ENCODE assay signal across 12 mouse cellular contexts in genomic region chr9:44111909-44112308, GRCm38 (mm10). TPM values are rescaled to one million over a fixed set of nuclear protein-coding genes. Genes with fewer than 3 reads are reported as not detected.
DNase-seq lines count a peak whose midpoint lies in the region; ATAC-seq and TF ChIP-seq lines count a peak whose summit lies in the region.
"Not testable (repeated sequence)": the region's sequence is repeated elsewhere in the genome, so short reads cannot be mapped to it uniquely, and the experiment has no call there.
"Had no signal": no experiment of that assay in that cellular context is flagged by ENCODE, and none has a peak within 500 bp of the region (broad histone marks: within the 10 kb centered on the region; RNA-seq: fewer than 3 reads in every experiment).

No protein-coding gene starts in this region.

- not testable (repeated sequence) for DNase-seq in MEL (ENCODE audit: low read depth, low spot score); hindbrain, embryonic 14.5 days (ENCODE audit: low spot score); limb, embryonic 10.5 days (ENCODE audit: low spot score); stomach, postnatal 0 days (ENCODE audit: low spot score)

- H3K4me1 ChIP-seq in MEL (ENCODE audit: control insufficient read depth in 1 of 2, insufficient read depth in 2 of 2, low read length in 2 of 2) = peaks cover 0 to 21% of the 10 kb centered on the region in 2 experiments; a peak in 3 of 4 replicates
- H3K4me1 ChIP-seq in embryonic facial prominence, embryonic 15.5 days = peaks cover 49% of the 10 kb centered on the region
- peaks cover 37% of the 10 kb centered on the region for H3K4me1 ChIP-seq in heart, embryonic 11.5 days (ENCODE audit: control insufficient read depth, insufficient read depth, low read length)
- H3K4me1 ChIP-seq in hindbrain, embryonic 14.5 days (replicated peaks; ENCODE audit: control insufficient read depth, insufficient read depth, low read length) = peaks cover 22% of the 10 kb centered on the region
- H3K4me1 ChIP-seq in limb, embryonic 10.5 days = peaks cover 52% of the 10 kb centered on the region
- H3K4me1 ChIP-seq in liver, embryonic 15.5 days (replicated peaks) = peaks cover 55% of the 10 kb centered on the region
- H3K4me1 ChIP-seq in midbrain, embryonic 15.5 days = peaks cover 50% of the 10 kb centered on the region
- peaks cover 14% of the 10 kb centered on the region for H3K4me1 ChIP-seq in stomach, postnatal 0 days (replicated peaks; ENCODE audit: control insufficient read depth, insufficient read depth)

- H3K27ac ChIP-seq in MEL (ENCODE audit: control insufficient read depth, low read depth, low read length) = peak overlapping the region; percentile 21; the same call in 1 of the 2 replicates
- not testable (repeated sequence) for H3K27ac ChIP-seq in embryonic facial prominence, embryonic 15.5 days (replicated peaks); heart, embryonic 11.5 days (ENCODE audit: low read depth, low read length); hindbrain, embryonic 14.5 days; limb, embryonic 10.5 days; liver, embryonic 15.5 days (replicated peaks); midbrain, embryonic 15.5 days; stomach, postnatal 0 days (replicated peaks)

- TF ChIP-seq RAD21 in MEL (IDR thresholded peaks at IDR 0.05; ENCODE audit: low read depth, low read length) = not testable (repeated sequence)

- not testable (repeated sequence) for H3K9me3 ChIP-seq in MEL (replicated peaks; ENCODE audit: insufficient read depth, low read length); embryonic facial prominence, embryonic 15.5 days (replicated peaks); heart, embryonic 11.5 days (replicated peaks; ENCODE audit: control insufficient read depth, low read length); hindbrain, embryonic 14.5 days (ENCODE audit: control insufficient read depth, low read length); limb, embryonic 10.5 days (replicated peaks); liver, embryonic 15.5 days (replicated peaks); midbrain, embryonic 15.5 days; stomach, postnatal 0 days (ENCODE audit: control insufficient read depth, low read length)

- not testable (repeated sequence) for TF ChIP-seq CTCF in MEL (IDR thresholded peaks at IDR 0.05 in 2 of 3, conservative IDR thresholded peaks at IDR 0.05 in 1 of 3; ENCODE audit: control insufficient read depth in 1 of 3, insufficient read depth in 1 of 3, low read depth in 2 of 3, low read length in 3 of 3, poor library complexity in 1 of 3, severe bottlenecking in 1 of 3); stomach, postnatal 0 days (IDR thresholded peaks at IDR 0.05; ENCODE audit: low read depth)

- H3K79me2 ChIP-seq in MEL (ENCODE audit: control insufficient read depth, insufficient read depth, low read length, poor library complexity) = peaks cover 49% of the 10 kb centered on the region

- TF ChIP-seq EP300 in MEL (IDR thresholded peaks at IDR 0.05; ENCODE audit: low read depth in 1 of 2, low read length in 2 of 2); stomach, postnatal 0 days (optimal IDR thresholded peaks at IDR 0.05): not testable (repeated sequence)

- TF ChIP-seq POLR2A in MEL (IDR thresholded peaks at IDR 0.05; ENCODE audit: control insufficient read depth in 1 of 2, insufficient read depth in 1 of 2, low read depth in 1 of 2, low read length in 2 of 2, poor library complexity in 1 of 2) = not testable (repeated sequence)

- H3K4me3 ChIP-seq in MEL (ENCODE audit: control insufficient read depth in 1 of 2, insufficient read depth in 1 of 2, low read depth in 2 of 2, low read length in 2 of 2) = peak overlapping the region; percentile 28 to 88
- H3K4me3 ChIP-seq in embryonic facial prominence, embryonic 15.5 days (replicated peaks) = peak overlapping the region; percentile 79; the same call in 1 of the 2 replicates
- 0 out of 2 replicates have a peak overlapping the region, but pooled peaks have one; percentile 5 for H3K4me3 ChIP-seq in heart, embryonic 11.5 days (ENCODE audit: low read depth, low read length)
- H3K4me3 ChIP-seq in hindbrain, embryonic 14.5 days (replicated peaks; ENCODE audit: low read length); midbrain, embryonic 15.5 days; stomach, postnatal 0 days (ENCODE audit: low read depth, low read length): not testable (repeated sequence)
- peak overlapping the region; percentile 85 for H3K4me3 ChIP-seq in limb, embryonic 10.5 days
- peak overlapping the region; percentile 74 for H3K4me3 ChIP-seq in liver, embryonic 15.5 days (replicated peaks)

- H3K36me3 ChIP-seq in MEL (ENCODE audit: control insufficient read depth in 1 of 2, insufficient read depth in 2 of 2, low read length in 2 of 2) = peaks cover 0 to 14% of the 10 kb centered on the region in 2 experiments; a peak in 2 of 4 replicates
- H3K36me3 ChIP-seq in embryonic facial prominence, embryonic 15.5 days; heart, embryonic 11.5 days (ENCODE audit: control insufficient read depth, insufficient read depth, low read length); hindbrain, embryonic 14.5 days (replicated peaks; ENCODE audit: control insufficient read depth, insufficient read depth); midbrain, embryonic 15.5 days (replicated peaks); stomach, postnatal 0 days (ENCODE audit: control insufficient read depth, insufficient read depth, low read length): not testable (repeated sequence)
- peaks cover 37% of the 10 kb centered on the region for H3K36me3 ChIP-seq in limb, embryonic 10.5 days
- peaks cover 35% of the 10 kb centered on the region for H3K36me3 ChIP-seq in liver, embryonic 15.5 days (replicated peaks)

- peak overlapping the region; percentile 96 for H3K9ac ChIP-seq in MEL (ENCODE audit: control insufficient read depth, low read depth, low read length, poor library complexity, severe bottlenecking)
- not testable (repeated sequence) for H3K9ac ChIP-seq in embryonic facial prominence, embryonic 15.5 days; heart, embryonic 11.5 days (ENCODE audit: low read depth, low read length); hindbrain, embryonic 14.5 days; liver, embryonic 15.5 days; midbrain, embryonic 15.5 days; stomach, postnatal 0 days (ENCODE audit: low read length)

- WGBS in embryonic facial prominence, embryonic 15.5 days = 49% methylated on average over 10 of the region's 12 CpGs
- 55% methylated on average over 10 of the region's 12 CpGs for WGBS in heart, embryonic 11.5 days (ENCODE audit: insufficient replicate concordance)
- 81% methylated on average over 10 of the region's 12 CpGs for WGBS in hindbrain, embryonic 14.5 days
- WGBS in limb, embryonic 10.5 days = 84% methylated on average over 10 of the region's 12 CpGs
- 77% methylated on average over 10 of the region's 12 CpGs for WGBS in liver, embryonic 15.5 days (ENCODE audit: insufficient replicate concordance)
- 78% methylated on average over 10 of the region's 12 CpGs for WGBS in midbrain, embryonic 15.5 days
- WGBS in stomach, postnatal 0 days = 44% methylated on average over 8 of the region's 12 CpGs

- not testable (repeated sequence) for H3K27me3 ChIP-seq in MEL (ENCODE audit: control insufficient read depth in 1 of 2, insufficient read depth in 2 of 2, low read length in 2 of 2); embryonic facial prominence, embryonic 15.5 days; heart, embryonic 11.5 days (ENCODE audit: control insufficient read depth, insufficient read depth, low read length); hindbrain, embryonic 14.5 days (ENCODE audit: control insufficient read depth, insufficient read depth, low read length); limb, embryonic 10.5 days (ENCODE audit: low read depth, poor library complexity, severe bottlenecking); liver, embryonic 15.5 days; midbrain, embryonic 15.5 days (replicated peaks); stomach, postnatal 0 days (ENCODE audit: control insufficient read depth, insufficient read depth, low read length)

- H3K4me2 ChIP-seq in embryonic facial prominence, embryonic 15.5 days (replicated peaks) = peak overlapping the region; percentile 52
- H3K4me2 ChIP-seq in heart, embryonic 11.5 days = peak overlapping the region; percentile 64
- peak overlapping the region; percentile 56; the same call in 1 of the 2 replicates for H3K4me2 ChIP-seq in hindbrain, embryonic 14.5 days (replicated peaks)
- peak overlapping the region; percentile 69 for H3K4me2 ChIP-seq in liver, embryonic 15.5 days
- H3K4me2 ChIP-seq in midbrain, embryonic 15.5 days = peak overlapping the region; percentile 58; the same call in 1 of the 2 replicates
- H3K4me2 ChIP-seq in stomach, postnatal 0 days (replicated peaks; ENCODE audit: low read depth) = 0 out of 2 replicates have a peak overlapping the region, but pooled peaks have one; percentile 8

- not testable (repeated sequence) for ATAC-seq in embryonic facial prominence, embryonic 15.5 days (ENCODE audit: insufficient number of reproducible peaks, low FRiP score, low TSS enrichment, low read depth); heart, embryonic 11.5 days (replicated peaks; ENCODE audit: insufficient number of reproducible peaks, low FRiP score, low TSS enrichment); hindbrain, embryonic 14.5 days (ENCODE audit: low FRiP score); liver, embryonic 15.5 days (ENCODE audit: insufficient read depth); midbrain, embryonic 15.5 days (replicated peaks); stomach, postnatal 0 days (ENCODE audit: low FRiP score, low TSS enrichment)

RNA-seq across cellular contexts. Expression of gene Gm49380, which starts 1.4 kb away (rescaled TPM):
- not detected in 2 replicates for total RNA-seq in MEL (2012; rRNA removed)
- polyA plus RNA-seq in MEL (2012; ENCODE audit: insufficient read depth in 1 of 2, insufficient read length in 2 of 2, low read depth in 1 of 2, low replicate concordance in 2 of 2, missing spikeins in 1 of 2) = under 1 TPM in 1 of 2 experiments, not detected in 1; 0.24 TPM
- 0.27 and 0.46 TPM in 2 replicates for polyA plus RNA-seq in embryonic facial prominence, embryonic 15.5 days (2015; fragmentation: Nextera tagmentation; extraction: Ambion mirVana)
- polyA plus RNA-seq in heart, embryonic 11.5 days (2014; fragmentation: Nextera tagmentation; extraction: Ambion mirVana) = 0.28 TPM in 1 of 2 replicates, not detected in the other
- 0.35 TPM in 1 of 2 replicates, not detected in the other for polyA plus RNA-seq in hindbrain, embryonic 14.5 days (2014; fragmentation: Nextera tagmentation; extraction: Ambion mirVana)
- 0.10 and 0.35 TPM in 2 replicates for polyA plus RNA-seq in limb, embryonic 10.5 days (2016; fragmentation: Nextera tagmentation; extraction: Ambion mirVana)
- not detected in 2 replicates for polyA plus RNA-seq in liver, embryonic 15.5 days (2015; fragmentation: Nextera tagmentation; extraction: Ambion mirVana)
- polyA plus RNA-seq in midbrain, embryonic 15.5 days (2015; fragmentation: Nextera tagmentation; extraction: Ambion mirVana) = 0.13 and 0.25 TPM in 2 replicates
- 0.05 TPM in 1 of 2 replicates, not detected in the other for polyA plus RNA-seq in stomach, postnatal 0 days (2015; fragmentation: Nextera tagmentation; extraction: Ambion mirVana)
- total RNA-seq: megakaryocyte, adult 5-6 weeks had no signal
- polyA plus RNA-seq: lung, adult 2 months had no signal

RNA-seq across cellular contexts. Expression of gene Rnf26, which starts 1.4 kb away (rescaled TPM):
- 13.3 and 14.0 TPM in 2 replicates for total RNA-seq in MEL (2012; rRNA removed)
- polyA plus RNA-seq in MEL (2012; ENCODE audit: insufficient read depth in 1 of 2, insufficient read length in 2 of 2, low read depth in 1 of 2, low replicate concordance in 2 of 2, missing spikeins in 1 of 2) = 10 to 100 TPM in 1 of 2 experiments, not detected in 1; 55.1 TPM
- polyA plus RNA-seq in embryonic facial prominence, embryonic 15.5 days (2015; fragmentation: Nextera tagmentation; extraction: Ambion mirVana) = 68.0 and 69.8 TPM in 2 replicates
- 35.2 and 38.2 TPM in 2 replicates for polyA plus RNA-seq in heart, embryonic 11.5 days (2014; fragmentation: Nextera tagmentation; extraction: Ambion mirVana)
- 30.6 and 32.7 TPM in 2 replicates for polyA plus RNA-seq in hindbrain, embryonic 14.5 days (2014; fragmentation: Nextera tagmentation; extraction: Ambion mirVana)
- 88.1 and 97.0 TPM in 2 replicates for polyA plus RNA-seq in limb, embryonic 10.5 days (2016; fragmentation: Nextera tagmentation; extraction: Ambion mirVana)
- polyA plus RNA-seq in liver, embryonic 15.5 days (2015; fragmentation: Nextera tagmentation; extraction: Ambion mirVana) = 35.2 and 38.4 TPM in 2 replicates
- polyA plus RNA-seq in midbrain, embryonic 15.5 days (2015; fragmentation: Nextera tagmentation; extraction: Ambion mirVana) = 29.2 and 32.4 TPM in 2 replicates
- 22.0 and 22.2 TPM in 2 replicates for polyA plus RNA-seq in stomach, postnatal 0 days (2015; fragmentation: Nextera tagmentation; extraction: Ambion mirVana)

RNA-seq across cellular contexts. Expression of gene C1qtnf5, which starts 4.9 kb away (rescaled TPM):
- total RNA-seq in MEL (2012; rRNA removed) = 0.19 TPM in 1 of 2 replicates, not detected in the other
- under 1 TPM in 1 of 2 experiments, not detected in 1; 0.13 TPM for polyA plus RNA-seq in MEL (2012; ENCODE audit: insufficient read depth in 1 of 2, insufficient read length in 2 of 2, low read depth in 1 of 2, low replicate concordance in 2 of 2, missing spikeins in 1 of 2)
- 5.3 and 6.0 TPM in 2 replicates for polyA plus RNA-seq in embryonic facial prominence, embryonic 15.5 days (2015; fragmentation: Nextera tagmentation; extraction: Ambion mirVana)
- 0.43 and 1.2 TPM in 2 replicates for polyA plus RNA-seq in heart, embryonic 11.5 days (2014; fragmentation: Nextera tagmentation; extraction: Ambion mirVana)
- polyA plus RNA-seq in hindbrain, embryonic 14.5 days (2014; fragmentation: Nextera tagmentation; extraction: Ambion mirVana) = 7.0 and 8.0 TPM in 2 replicates
- 0.24 TPM in 1 of 2 replicates, not detected in the other for polyA plus RNA-seq in limb, embryonic 10.5 days (2016; fragmentation: Nextera tagmentation; extraction: Ambion mirVana)
- 0.29 and 0.53 TPM in 2 replicates for polyA plus RNA-seq in liver, embryonic 15.5 days (2015; fragmentation: Nextera tagmentation; extraction: Ambion mirVana)
- polyA plus RNA-seq in midbrain, embryonic 15.5 days (2015; fragmentation: Nextera tagmentation; extraction: Ambion mirVana) = 2.9 and 4.1 TPM in 2 replicates
- 5.3 and 6.5 TPM in 2 replicates for polyA plus RNA-seq in stomach, postnatal 0 days (2015; fragmentation: Nextera tagmentation; extraction: Ambion mirVana)

RNA-seq across cellular contexts. Expression of gene Mfrp, which starts 10.4 kb away (rescaled TPM):
- total RNA-seq in MEL (2012; rRNA removed) = not detected in 2 replicates
- under 1 TPM in 1 of 2 experiments, not detected in 1; 0.10 TPM for polyA plus RNA-seq in MEL (2012; ENCODE audit: insufficient read depth in 1 of 2, insufficient read length in 2 of 2, low read depth in 1 of 2, low replicate concordance in 2 of 2, missing spikeins in 1 of 2)
- polyA plus RNA-seq in embryonic facial prominence, embryonic 15.5 days (2015; fragmentation: Nextera tagmentation; extraction: Ambion mirVana) = 0.08 and 0.20 TPM in 2 replicates
- 0.16 TPM in 1 of 2 replicates, not detected in the other for polyA plus RNA-seq in heart, embryonic 11.5 days (2014; fragmentation: Nextera tagmentation; extraction: Ambion mirVana)
- polyA plus RNA-seq in hindbrain, embryonic 14.5 days (2014; fragmentation: Nextera tagmentation; extraction: Ambion mirVana) = 0.31 and 0.41 TPM in 2 replicates
- polyA plus RNA-seq in limb, embryonic 10.5 days (2016; fragmentation: Nextera tagmentation; extraction: Ambion mirVana) = 0.13 and 0.14 TPM in 2 replicates
- 0.10 TPM in 1 of 2 replicates, not detected in the other for polyA plus RNA-seq in liver, embryonic 15.5 days (2015; fragmentation: Nextera tagmentation; extraction: Ambion mirVana)
- polyA plus RNA-seq in midbrain, embryonic 15.5 days (2015; fragmentation: Nextera tagmentation; extraction: Ambion mirVana) = 0.08 and 0.13 TPM in 2 replicates
- not detected in 2 replicates for polyA plus RNA-seq in stomach, postnatal 0 days (2015; fragmentation: Nextera tagmentation; extraction: Ambion mirVana)
- total RNA-seq: gastrocnemius, adult 18-20 months; heart, adult 18-20 months; megakaryocyte, adult 5-6 weeks had no signal

RNA-seq across cellular contexts. Expression of gene Mcam, which starts 22.4 kb away (rescaled TPM):
- 0.10 and 0.15 TPM in 2 replicates for total RNA-seq in MEL (2012; rRNA removed)
- polyA plus RNA-seq in MEL (2012; ENCODE audit: insufficient read depth in 1 of 2, insufficient read length in 2 of 2, low read depth in 1 of 2, low replicate concordance in 2 of 2, missing spikeins in 1 of 2) = under 1 TPM in 1 of 2 experiments, not detected in 1; 0.88 TPM
- 38.7 and 42.1 TPM in 2 replicates for polyA plus RNA-seq in embryonic facial prominence, embryonic 15.5 days (2015; fragmentation: Nextera tagmentation; extraction: Ambion mirVana)
- 86.2 and 105 TPM in 2 replicates for polyA plus RNA-seq in heart, embryonic 11.5 days (2014; fragmentation: Nextera tagmentation; extraction: Ambion mirVana)
- polyA plus RNA-seq in hindbrain, embryonic 14.5 days (2014; fragmentation: Nextera tagmentation; extraction: Ambion mirVana) = 12.6 and 13.6 TPM in 2 replicates
- polyA plus RNA-seq in limb, embryonic 10.5 days (2016; fragmentation: Nextera tagmentation; extraction: Ambion mirVana) = 9.8 and 10.1 TPM in 2 replicates
- 4.4 and 4.8 TPM in 2 replicates for polyA plus RNA-seq in liver, embryonic 15.5 days (2015; fragmentation: Nextera tagmentation; extraction: Ambion mirVana)
- polyA plus RNA-seq in midbrain, embryonic 15.5 days (2015; fragmentation: Nextera tagmentation; extraction: Ambion mirVana) = 11.7 and 11.9 TPM in 2 replicates
- 43.9 and 44.5 TPM in 2 replicates for polyA plus RNA-seq in stomach, postnatal 0 days (2015; fragmentation: Nextera tagmentation; extraction: Ambion mirVana)

Comparison
In these comparisons a context has a peak if more than half of its experiments do, and no peak if none do; other contexts are left out.
1. H3K4me2 ChIP-seq: peak in every context shown above with its lines; median percentile 69 in liver, embryonic 15.5 days; 64 in heart, embryonic 11.5 days; 58 in midbrain, embryonic 15.5 days; 56 in hindbrain, embryonic 14.5 days; 52 in embryonic facial prominence, embryonic 15.5 days; 8 in stomach, postnatal 0 days.